Mouse (Mus musculus): Measurements from ENCODE around the gene Adamts2. TPM values are rescaled to one million over a fixed set of nuclear protein-coding genes. Genes with fewer than 3 reads are reported as not detected.

Adamts2 gene
- total RNA-seq, 2 experiments from 2014 or later, result not detected

GRCm38 (mm10) chr11:50621364-50621763, 19.5 kb downstream of the Adamts2 start:
- ATAC-seq (replicated peaks; ENCODE audit: poor library complexity, severe bottlenecking), result no peak

- ATAC-seq (replicated peaks; ENCODE audit: poor library complexity, severe bottlenecking), result no peak
These were observed 20.4 kb downstream of the Adamts2 start for GRCm38 (mm10) chr11:50622238-50622726.

- no peak for ATAC-seq (replicated peaks; ENCODE audit: poor library complexity, severe bottlenecking)
These were observed 21.9 kb downstream of the Adamts2 start for GRCm38 (mm10) chr11:50623806-50624205.

GRCm38 (mm10) chr11:50624239-50624638, 22.4 kb downstream of the Adamts2 start:
- no peak for ATAC-seq (replicated peaks; ENCODE audit: poor library complexity, severe bottlenecking)

- ATAC-seq (replicated peaks; ENCODE audit: poor library complexity, severe bottlenecking), result no peak
These were observed 22.8 kb downstream of the Adamts2 start for GRCm38 (mm10) chr11:50624720-50625119.

GRCm38 (mm10) chr11:50628915-50629314, 27.0 kb downstream of the Adamts2 start:
- no peak for ATAC-seq (replicated peaks; ENCODE audit: poor library complexity, severe bottlenecking)

- peak; percentile 90 for ATAC-seq (replicated peaks; ENCODE audit: poor library complexity, severe bottlenecking)
These were observed 28.6 kb downstream of the Adamts2 start for GRCm38 (mm10) chr11:50630462-50630861.

- peak; percentile 59 for ATAC-seq (replicated peaks; ENCODE audit: poor library complexity, severe bottlenecking)
These were observed 30.4 kb downstream of the Adamts2 start for GRCm38 (mm10) chr11:50632270-50632669.

GRCm38 (mm10) chr11:50635051-50635590, 33.2 kb downstream of the Adamts2 start:
- no peak for ATAC-seq (replicated peaks; ENCODE audit: poor library complexity, severe bottlenecking)

- no peak for ATAC-seq (replicated peaks; ENCODE audit: poor library complexity, severe bottlenecking)
These were observed 35.1 kb downstream of the Adamts2 start for GRCm38 (mm10) chr11:50637026-50637425.

GRCm38 (mm10) chr11:50638197-50638867, 36.4 kb downstream of the Adamts2 start:
- peak; percentile 74 for ATAC-seq (replicated peaks; ENCODE audit: poor library complexity, severe bottlenecking)

- ATAC-seq (replicated peaks; ENCODE audit: poor library complexity, severe bottlenecking), result no peak
These were observed 37.0 kb downstream of the Adamts2 start for GRCm38 (mm10) chr11:50638868-50639220.

GRCm38 (mm10) chr11:50642583-50642982, 40.7 kb downstream of the Adamts2 start:
- no peak for ATAC-seq (replicated peaks; ENCODE audit: poor library complexity, severe bottlenecking)

GRCm38 (mm10) chr11:50646148-50646547, 44.3 kb downstream of the Adamts2 start:
- ATAC-seq (replicated peaks; ENCODE audit: poor library complexity, severe bottlenecking), result no peak

- no peak for ATAC-seq (replicated peaks; ENCODE audit: poor library complexity, severe bottlenecking)
These were observed 46.4 kb downstream of the Adamts2 start for GRCm38 (mm10) chr11:50648143-50648807.

GRCm38 (mm10) chr11:50650037-50650436, 48.2 kb downstream of the Adamts2 start:
- no peak for ATAC-seq (replicated peaks; ENCODE audit: poor library complexity, severe bottlenecking)

- ATAC-seq (replicated peaks; ENCODE audit: poor library complexity, severe bottlenecking), result no peak
These were observed 52.0 kb downstream of the Adamts2 start for GRCm38 (mm10) chr11:50653746-50654431.

GRCm38 (mm10) chr11:50658826-50659225, 56.9 kb downstream of the Adamts2 start:
- ATAC-seq (replicated peaks; ENCODE audit: poor library complexity, severe bottlenecking), result no peak

GRCm38 (mm10) chr11:50662176-50662575, 60.3 kb downstream of the Adamts2 start:
- no peak for ATAC-seq (replicated peaks; ENCODE audit: poor library complexity, severe bottlenecking)

GRCm38 (mm10) chr11:50664826-50665225, 62.9 kb downstream of the Adamts2 start:
- ATAC-seq (replicated peaks; ENCODE audit: poor library complexity, severe bottlenecking), result no peak
